Mouse (Mus musculus) cerebellum, adult 2 months (tissue): ENCODE results near the gene Cstb.

Source experiments
- CTCF ChIP-seq: fragments of 200-500 bp; IDR thresholded peaks from 2 replicates; pipeline ENCODE4 v1.5.1; 2011; ENCODE audit warnings: low read depth, mild to moderate bottlenecking, control low read depth, low read length, moderate library complexity, borderline replicate concordance; ENCODE audit not compliant: insufficient read depth
- POLR2A ChIP-seq: fragments of 200-500 bp; IDR thresholded peaks from 2 replicates; pipeline ENCODE4 v1.6.1; 2011; ENCODE audit warnings: low read length, control low read depth, borderline replicate concordance; ENCODE audit not compliant: insufficient read depth

GRCm38 (mm10) chr10:78420929-78421328 is 4.5 kb upstream of the Cstb start:
- no peak for TF ChIP-seq CTCF
- TF ChIP-seq POLR2A, result no peak
